Mouse (Mus musculus) heart, embryonic 16.5 days (tissue): Measurements from ENCODE around the gene Jund. TPM values are rescaled to one million over a fixed set of nuclear protein-coding genes. Genes with fewer than 3 reads are reported as not detected.

Experiments
- ATAC-seq: fragments of 200-750 bp; cut with Nextera tagmentation; replicated peaks from 2 replicates; pipeline ENCODE4 v1.8.0; 2017; ENCODE audit warnings: moderate number of reproducible peaks; ENCODE audit not compliant: insufficient read depth, low FRiP score; ENCODE audit errors: extremely low read depth
- H3K27ac ChIP-seq: fragments of 300-500 bp; sonication (generic); 2 replicates; pipeline ENCODE4 v1.5.1; 2014; ENCODE audit warnings: mild to moderate bottlenecking, low read length, control low read depth, moderate library complexity
- H3K27me3 ChIP-seq: fragments of 300-500 bp; sonication (generic); 2 replicates; pipeline ENCODE4 v1.6.1; 2014; ENCODE audit warnings: low read length, mixed read lengths; ENCODE audit not compliant: control insufficient read depth, insufficient read depth
- H3K36me3 ChIP-seq: fragments of 300-500 bp; sonication (generic); 2 replicates; pipeline ENCODE4 v1.6.1; 2014; ENCODE audit not compliant: control insufficient read depth, insufficient read depth
- H3K4me1 ChIP-seq: fragments of 300-500 bp; sonication (generic); 2 replicates; pipeline ENCODE4 v1.6.1; 2014; ENCODE audit warnings: low read length, mixed read lengths; ENCODE audit not compliant: control insufficient read depth, insufficient read depth
- H3K4me2 ChIP-seq: fragments of 300-500 bp; sonication (generic); 2 replicates; pipeline ENCODE4 v1.6.1; 2014; ENCODE audit warnings: low read depth, mild to moderate bottlenecking, control low read depth, low read length
- H3K4me3 ChIP-seq: fragments of 300-500 bp; sonication (generic); 2 replicates; pipeline ENCODE4 v1.5.1; 2014; ENCODE audit warnings: mild to moderate bottlenecking, control low read depth, low read length
- H3K9ac ChIP-seq: fragments of 300-500 bp; sonication (generic); 2 replicates; pipeline ENCODE4 v1.6.1; 2014; ENCODE audit warnings: low read length, control low read depth
- H3K9me3 ChIP-seq: fragments of 300-500 bp; sonication (generic); replicated peaks from 2 replicates; pipeline ENCODE4 v1.6.1; 2016; ENCODE audit warnings: low read length; ENCODE audit not compliant: control insufficient read depth
- WGBS: fragments of 180-500 bp; shearing (Covaris S2); extraction: QIAGEN DNeasy Blood & Tissue Kit; methylation state at CpG from one replicate; pipeline ENCODE4 v1.1.7; 2014; 5-methylcytosine and 5-hydroxymethylcytosine counted together
- polyA plus RNA-seq: library from polyadenylated mRNA; unstranded; fragments of >200 nt; fragmentation: Nextera tagmentation; extraction: Ambion mirVana; gene quantifications from 2 replicates; pipeline ENCODE4 v1.2.1, GENCODE M21; 2015

Gene Jund
- polyA plus RNA-seq, 1 experiment from 2014 or later: 58.7 TPM

- Histone ChIP-seq H3K27ac (no peak overlapping the region), H3K9me3 (no peaks in the 10 kb centered on the region), H3K36me3 (no peaks in the 10 kb centered on the region), H3K4me2 (no peak overlapping the region), H3K4me3 (no peak overlapping the region), H3K9ac (no peak overlapping the region), H3K27me3 (peaks cover 45% of the 10 kb centered on the region), H3K4me1 (peaks cover 20% of the 10 kb centered on the region)
- no peak for ATAC-seq
- 72% methylated on average over 19 of the region's 19 CpGs for WGBS
These were observed 50.4 kb downstream of the Jund start for GRCm38 (mm10) chr8:70749097-70749674.

Other genes starting within 250 kb of the Jund start
- 9.9 and 12.4 TPM in 2 replicates for gene Klhl26, start 222.0 kb upstream of the Jund start, polyA plus RNA-seq
- 0.13 and 0.41 TPM in 2 replicates for gene Tmem59l, start 211.6 kb upstream of the Jund start, polyA plus RNA-seq
- gene Crlf1, start 205.8 kb upstream of the Jund start, polyA plus RNA-seq: 3.2 and 17.8 TPM in 2 replicates
- gene Rex1bd, start 192.2 kb upstream of the Jund start, polyA plus RNA-seq: 122 and 129 TPM in 2 replicates
- gene Uba52, start 188.1 kb upstream of the Jund start, polyA plus RNA-seq: 691 and 770 TPM in 2 replicates
- gene Fkbp8, start 171.2 kb upstream of the Jund start, polyA plus RNA-seq: 273 and 275 TPM in 2 replicates
- 74.4 and 77.6 TPM in 2 replicates for gene Kxd1, start 171.0 kb upstream of the Jund start, polyA plus RNA-seq
- gene Ell, start 159.5 kb upstream of the Jund start, polyA plus RNA-seq: 14.0 and 15.4 TPM in 2 replicates
- gene Isyna1, start 104.6 kb upstream of the Jund start, polyA plus RNA-seq: 111 and 117 TPM in 2 replicates
- 68.4 and 69.5 TPM in 2 replicates for gene Ssbp4, start 90.1 kb upstream of the Jund start, polyA plus RNA-seq
- gene Lrrc25, start 82.8 kb upstream of the Jund start, polyA plus RNA-seq: 1.8 and 2.3 TPM in 2 replicates
- gene Gdf15, start 66.5 kb upstream of the Jund start, polyA plus RNA-seq: 1.2 and 1.6 TPM in 2 replicates
- 35.5 and 36.7 TPM in 2 replicates for gene Pgpep1, start 38.6 kb upstream of the Jund start, polyA plus RNA-seq
- 252 and 258 TPM in 2 replicates for gene Lsm4, start 25.7 kb upstream of the Jund start, polyA plus RNA-seq
- gene Iqcn, start 4.5 kb downstream of the Jund start, polyA plus RNA-seq: 0.05 TPM in 1 of 2 replicates, not detected in the other
- not detected in 2 replicates for gene Gm3336, start 19.6 kb downstream of the Jund start, polyA plus RNA-seq
- gene Pde4c, start 24.8 kb downstream of the Jund start, polyA plus RNA-seq: 0.38 and 0.55 TPM in 2 replicates
- gene Rab3a, start 55.7 kb downstream of the Jund start, polyA plus RNA-seq: 29.1 and 30.0 TPM in 2 replicates
- gene Mpv17l2, start 62.0 kb downstream of the Jund start, polyA plus RNA-seq: 44.0 and 50.5 TPM in 2 replicates
- gene Pik3r2, start 77.8 kb downstream of the Jund start, polyA plus RNA-seq: 42.1 and 43.3 TPM in 2 replicates
- gene Mast3, start 106.1 kb downstream of the Jund start, polyA plus RNA-seq: 7.3 and 9.3 TPM in 2 replicates
- gene Il12rb1, start 109.5 kb downstream of the Jund start, polyA plus RNA-seq: 0.77 and 1.6 TPM in 2 replicates
- gene Arrdc2, start 140.8 kb downstream of the Jund start, polyA plus RNA-seq: 3.7 and 3.8 TPM in 2 replicates
- 4.1 and 4.2 TPM in 2 replicates for gene Kcnn1, start 164.3 kb downstream of the Jund start, polyA plus RNA-seq
- 82.3 and 91.8 TPM in 2 replicates for gene Ccdc124, start 175.0 kb downstream of the Jund start, polyA plus RNA-seq
- 0.31 and 0.43 TPM in 2 replicates for gene Slc5a5, start 193.8 kb downstream of the Jund start, polyA plus RNA-seq
- 2,334 and 2,733 TPM in 2 replicates for gene Rpl18a, start 198.5 kb downstream of the Jund start, polyA plus RNA-seq
- gene Map1s, start 207.0 kb downstream of the Jund start, polyA plus RNA-seq: 36.9 and 38.1 TPM in 2 replicates